Mouse (Mus musculus): ENCODE data around the gene Ackr4.

- no peak for TF ChIP-seq GATA1 (IDR thresholded peaks at IDR 0.05; ENCODE audit: borderline replicate concordance, low read length)
- TF ChIP-seq FLI1 (IDR thresholded peaks at IDR 0.05; ENCODE audit: low read length), result no peak
Observed at GRCm38 (mm10) chr9:104109151-104109550, 17.6 kb downstream of the Ackr4 start.

Data from megakaryocyte, embryonic 14.5 days (primary cell).